Mouse (Mus musculus): ENCODE measurements at regions not wholly inside any gene's neighbourhood (a gene's known extent, or its start where the extent isn't known, plus 50 kb on each side); places are given as distances from the start of the nearest gene placed in this dataset.

- no peak overlapping the region for H3ac ChIP-seq (ENCODE audit: control insufficient read depth, insufficient read length, low read depth)
- no peaks in the 10 kb centered on the region for H3K79me3 ChIP-seq (ENCODE audit: low read depth)
These were observed 61.6 kb upstream of the Cerkl start for GRCm38 (mm10) chr2:79518046-79518750.

GRCm38 (mm10) chr2:79519799-79520449, 63.3 kb upstream of the Cerkl start:
- Histone ChIP-seq H3K36me3 (ENCODE audit: control insufficient read depth, insufficient read depth) (no peaks in the 10 kb centered on the region), H3ac (ENCODE audit: control insufficient read depth, insufficient read length, low read depth) (no peak overlapping the region), H3K79me2 (ENCODE audit: control insufficient read depth, insufficient read depth) (no peaks in the 10 kb centered on the region), H3K79me3 (ENCODE audit: low read depth) (no peaks in the 10 kb centered on the region), H3K4me3 (ENCODE audit: insufficient read depth, poor library complexity, severe bottlenecking) (no peak overlapping the region), H3K27me3 (ENCODE audit: control insufficient read depth, insufficient read depth, insufficient read length) (no peaks in the 10 kb centered on the region)
- no peak for TF ChIP-seq CTCF (IDR thresholded peaks at IDR 0.05; ENCODE audit: control insufficient read depth, insufficient read depth, insufficient read length)
- no peak for TF ChIP-seq MYOD1 (IDR thresholded peaks at IDR 0.05; ENCODE audit: control insufficient read depth, insufficient read length, low read depth)
- TF ChIP-seq MYOG (IDR thresholded peaks at IDR 0.05; ENCODE audit: control insufficient read depth, extremely low read depth, insufficient read length) = no peak
- no peak for TF ChIP-seq FOSL1 (IDR thresholded peaks at IDR 0.05; ENCODE audit: insufficient read depth, low read length, poor library complexity, severe bottlenecking)
- TF ChIP-seq MAX (IDR thresholded peaks at IDR 0.05) = no peak
- no peak for TF ChIP-seq USF1 (IDR thresholded peaks at IDR 0.05; ENCODE audit: low read depth)
- TF ChIP-seq CEBPB (IDR thresholded peaks at IDR 0.05; ENCODE audit: low read depth) = no peak

More at GRCm38 (mm10) chr2:79518046-79518750, 61.6 kb upstream of the Cerkl start:
- H3K4me3 ChIP-seq (ENCODE audit: insufficient read depth, poor library complexity, severe bottlenecking) = no peak overlapping the region
- H3K79me2 ChIP-seq (ENCODE audit: control insufficient read depth, insufficient read depth) = no peaks in the 10 kb centered on the region
- TF ChIP-seq CTCF (IDR thresholded peaks at IDR 0.05; ENCODE audit: control insufficient read depth, insufficient read depth, insufficient read length) = no peak
- peak; percentile 61 for TF ChIP-seq CEBPB (IDR thresholded peaks at IDR 0.05; ENCODE audit: low read depth)
- H3K36me3 ChIP-seq (ENCODE audit: control insufficient read depth, insufficient read depth) = no peaks in the 10 kb centered on the region
- no peaks in the 10 kb centered on the region for H3K27me3 ChIP-seq (ENCODE audit: control insufficient read depth, insufficient read depth, insufficient read length)

- Histone ChIP-seq H3K4me3 (ENCODE audit: insufficient read depth, poor library complexity, severe bottlenecking) (no peak overlapping the region), H3K79me3 (ENCODE audit: low read depth) (no peaks in the 10 kb centered on the region), H3K27me3 (ENCODE audit: control insufficient read depth, insufficient read depth, insufficient read length) (no peaks in the 10 kb centered on the region), H3K36me3 (ENCODE audit: control insufficient read depth, insufficient read depth) (no peaks in the 10 kb centered on the region), H3ac (ENCODE audit: control insufficient read depth, insufficient read length, low read depth) (no peak overlapping the region), H3K79me2 (ENCODE audit: control insufficient read depth, insufficient read depth) (no peaks in the 10 kb centered on the region)
- TF ChIP-seq CEBPB (IDR thresholded peaks at IDR 0.05; ENCODE audit: low read depth) (peak; percentile 89), MYOG (IDR thresholded peaks at IDR 0.05; ENCODE audit: control insufficient read depth, extremely low read depth, insufficient read length) (no peak)
These were observed 66.9 kb upstream of the Cerkl start for GRCm38 (mm10) chr2:79523441-79523840.

GRCm38 (mm10) chr2:79527529-79527928, 70.9 kb upstream of the Cerkl start:
- Histone ChIP-seq H3K4me3 (ENCODE audit: insufficient read depth, poor library complexity, severe bottlenecking) (no peak overlapping the region), H3ac (ENCODE audit: control insufficient read depth, insufficient read length, low read depth) (no peak overlapping the region), H3K36me3 (ENCODE audit: control insufficient read depth, insufficient read depth) (no peaks in the 10 kb centered on the region), H3K79me2 (ENCODE audit: control insufficient read depth, insufficient read depth) (no peaks in the 10 kb centered on the region), H3K27me3 (ENCODE audit: control insufficient read depth, insufficient read depth, insufficient read length) (no peaks in the 10 kb centered on the region), H3K79me3 (ENCODE audit: low read depth) (no peaks in the 10 kb centered on the region)
- TF ChIP-seq CEBPB (IDR thresholded peaks at IDR 0.05; ENCODE audit: low read depth) (no peak), MYOD1 (IDR thresholded peaks at IDR 0.05; ENCODE audit: control insufficient read depth, insufficient read length, low read depth) (no peak), MYOG (IDR thresholded peaks at IDR 0.05; ENCODE audit: control insufficient read depth, extremely low read depth, insufficient read length) (no peak), CTCF (IDR thresholded peaks at IDR 0.05; ENCODE audit: control insufficient read depth, insufficient read depth, insufficient read length) (no peak), FOSL1 (IDR thresholded peaks at IDR 0.05; ENCODE audit: insufficient read depth, low read length, poor library complexity, severe bottlenecking) (no peak), MAX (IDR thresholded peaks at IDR 0.05) (no peak), USF1 (IDR thresholded peaks at IDR 0.05; ENCODE audit: low read depth) (no peak)

GRCm38 (mm10) chr2:79528347-79528990, 71.9 kb upstream of the Cerkl start:
- no peak for TF ChIP-seq MAX (IDR thresholded peaks at IDR 0.05)
- TF ChIP-seq MYOG (IDR thresholded peaks at IDR 0.05; ENCODE audit: control insufficient read depth, extremely low read depth, insufficient read length) = no peak
- no peak for TF ChIP-seq FOSL1 (IDR thresholded peaks at IDR 0.05; ENCODE audit: insufficient read depth, low read length, poor library complexity, severe bottlenecking)
- no peak for TF ChIP-seq CTCF (IDR thresholded peaks at IDR 0.05; ENCODE audit: control insufficient read depth, insufficient read depth, insufficient read length)
- TF ChIP-seq CEBPB (IDR thresholded peaks at IDR 0.05; ENCODE audit: low read depth) = no peak
- no peak for TF ChIP-seq MYOD1 (IDR thresholded peaks at IDR 0.05; ENCODE audit: control insufficient read depth, insufficient read length, low read depth)
- no peak for TF ChIP-seq USF1 (IDR thresholded peaks at IDR 0.05; ENCODE audit: low read depth)
- H3K79me3 ChIP-seq (ENCODE audit: low read depth) = no peaks in the 10 kb centered on the region
- no peak overlapping the region for H3K4me3 ChIP-seq (ENCODE audit: insufficient read depth, poor library complexity, severe bottlenecking)
- no peaks in the 10 kb centered on the region for H3K36me3 ChIP-seq (ENCODE audit: control insufficient read depth, insufficient read depth)
- H3K27me3 ChIP-seq (ENCODE audit: control insufficient read depth, insufficient read depth, insufficient read length) = no peaks in the 10 kb centered on the region
- no peak overlapping the region for H3ac ChIP-seq (ENCODE audit: control insufficient read depth, insufficient read length, low read depth)
- no peaks in the 10 kb centered on the region for H3K79me2 ChIP-seq (ENCODE audit: control insufficient read depth, insufficient read depth)
